Mouse (Mus musculus) cortical plate, adult 2 months (tissue): ENCODE results near the gene Siglecg.

ENCODE experiments used
- CTCF ChIP-seq: fragments of 200-500 bp; IDR thresholded peaks from 2 replicates; pipeline ENCODE4 v1.5.1; 2011; ENCODE audit warnings: mild to moderate bottlenecking, control low read depth, low read length; ENCODE audit not compliant: insufficient read depth; ENCODE audit errors: extremely low read depth
- POLR2A ChIP-seq: fragments of 200-500 bp; IDR thresholded peaks from 2 replicates; pipeline ENCODE4 v1.6.1; 2011; ENCODE audit warnings: mild to moderate bottlenecking, low read length, control low read depth; ENCODE audit not compliant: insufficient read depth; ENCODE audit errors: extremely low read depth

DNA sequence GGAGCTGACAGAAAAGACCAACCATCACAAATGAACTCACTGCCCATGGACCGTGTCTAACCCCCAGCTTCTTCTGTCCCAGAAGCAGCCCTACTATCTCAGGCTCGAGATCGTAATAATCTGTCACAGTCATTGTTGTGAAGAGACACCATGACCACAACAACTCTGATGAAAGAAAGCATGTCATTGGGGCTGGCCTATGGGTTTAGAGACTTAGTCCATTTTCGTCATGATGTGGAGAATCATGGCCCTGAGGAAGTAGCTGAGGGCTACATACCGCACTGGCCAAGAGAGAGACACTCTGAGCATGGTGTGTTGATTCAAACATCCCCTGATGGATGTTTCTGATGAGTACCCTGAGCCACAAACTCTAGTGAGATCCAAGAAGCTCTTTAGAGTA lies 26.7 kb downstream of the Siglecg start:
- TF ChIP-seq CTCF (no peak), POLR2A (no peak)
